Mouse (Mus musculus) urinary bladder, adult 18-20 months (tissue): ENCODE data around the gene Slc12a3.
"Not testable (repeated sequence)": the region's sequence is repeated elsewhere in the genome, so short reads cannot be mapped to it uniquely, and the experiment has no call there.

ENCODE experiments used
- DNase-seq, 2 experiments: peaks; one replicate each; pipeline ENCODE4 v3.0.0; 2022; ENCODE audit warnings: low spot score in 2 of 2, mixed read lengths in 2 of 2

The Slc12a3 gene

DNA sequence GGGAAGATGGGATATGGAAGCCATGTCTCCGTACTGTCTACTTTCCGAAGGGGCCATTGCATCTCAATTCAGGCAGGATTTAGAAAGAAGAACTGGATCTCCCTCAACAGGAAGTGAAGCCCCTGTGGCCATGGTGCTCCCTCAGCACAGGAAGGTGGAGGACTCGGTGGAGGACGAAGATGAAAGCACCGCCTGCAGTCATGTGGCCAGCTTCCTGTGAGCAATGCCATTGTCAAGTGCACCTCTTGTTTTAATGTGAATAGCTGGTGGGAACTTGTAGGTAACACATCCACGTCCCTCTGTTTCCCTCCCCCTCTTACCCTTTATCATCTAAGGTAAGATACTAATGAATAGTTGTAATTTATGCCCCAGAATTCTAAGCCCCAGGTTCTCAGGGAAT lies 69.6 kb downstream of the Slc12a3 start:
- DNase-seq, result no peak

DNA sequence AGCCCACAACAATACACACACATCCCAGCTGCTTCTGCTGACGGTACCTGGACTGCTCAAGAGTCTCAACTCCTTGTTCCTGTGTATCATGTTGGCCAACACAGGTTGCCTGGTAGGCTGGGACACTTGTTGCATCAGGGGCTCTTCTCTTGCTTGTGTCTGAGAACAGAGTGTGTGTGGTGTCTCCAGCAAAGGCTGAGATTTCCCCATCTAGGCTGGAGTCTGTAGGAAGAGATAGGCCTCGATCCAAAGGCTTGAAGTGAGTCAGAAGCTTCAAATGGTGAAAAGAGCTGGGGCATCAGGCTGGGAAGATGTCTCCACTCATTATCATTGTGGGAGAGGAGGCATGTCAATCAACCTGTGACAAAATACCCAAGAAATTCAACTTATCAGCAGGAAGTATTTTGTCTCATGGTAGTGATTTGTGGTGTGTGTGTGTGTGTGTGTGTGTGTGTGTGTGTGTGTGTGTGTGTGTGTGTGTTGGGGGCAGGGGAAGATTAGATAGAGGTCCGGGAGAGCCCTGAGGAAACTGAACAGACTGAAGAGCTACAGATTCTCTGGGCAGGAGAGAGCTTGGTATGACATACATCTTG lies 70.5 kb downstream of the Slc12a3 start:
- DNase-seq, result no peak

DNA sequence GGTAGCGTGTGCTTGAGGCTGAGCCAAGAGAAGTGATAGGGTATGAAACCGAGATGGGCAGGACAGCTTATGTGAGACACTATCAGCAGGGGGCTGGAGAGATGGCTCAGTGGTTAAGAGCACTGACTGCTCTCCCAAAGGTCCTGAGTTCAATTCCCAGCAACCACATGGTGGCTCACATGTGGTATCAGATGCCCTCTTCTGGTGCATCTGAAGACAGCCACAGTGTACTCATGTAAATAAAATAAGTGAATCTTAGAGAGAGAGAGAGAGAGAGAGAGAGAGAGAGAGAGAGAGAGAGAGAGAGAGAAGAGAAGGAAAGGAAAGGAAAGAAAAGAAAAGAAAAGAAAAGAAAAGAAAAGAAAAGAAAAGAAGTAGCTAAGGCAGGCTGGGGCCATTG lies 71.0 kb downstream of the Slc12a3 start:
- DNase-seq, result not testable (repeated sequence)

DNA sequence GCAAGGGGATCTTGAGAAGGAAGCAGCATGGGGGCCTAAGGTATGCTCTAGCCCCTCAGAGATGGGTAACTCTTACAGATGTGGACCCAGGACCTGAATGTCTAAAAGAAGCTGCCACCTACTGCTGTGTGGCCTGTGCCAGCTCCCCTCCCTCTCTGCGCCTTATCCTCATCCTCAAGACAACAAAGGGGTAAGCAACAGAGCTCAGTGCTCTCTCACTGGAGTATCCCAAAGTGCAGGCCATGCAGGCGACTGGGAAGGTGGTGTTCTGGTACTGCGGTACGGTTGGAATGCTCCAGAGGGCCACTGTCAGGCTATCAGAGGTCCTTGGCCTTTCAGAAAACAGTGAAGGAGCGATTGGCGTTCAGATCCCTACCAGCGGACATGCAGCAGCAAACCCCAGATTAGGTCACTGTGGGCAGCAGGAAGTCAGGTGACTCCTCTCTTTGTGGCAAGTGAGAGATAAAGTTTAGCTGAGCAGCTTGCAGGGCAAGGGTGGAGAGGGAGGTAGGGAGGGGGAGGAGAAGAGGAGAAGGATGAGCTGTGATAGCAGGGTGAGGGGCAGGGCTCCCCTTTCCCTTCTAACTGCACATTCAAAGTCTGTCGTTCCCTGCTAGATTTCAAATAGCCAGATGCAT lies 79.6 kb downstream of the Slc12a3 start:
- DNase-seq, result no peak

DNA sequence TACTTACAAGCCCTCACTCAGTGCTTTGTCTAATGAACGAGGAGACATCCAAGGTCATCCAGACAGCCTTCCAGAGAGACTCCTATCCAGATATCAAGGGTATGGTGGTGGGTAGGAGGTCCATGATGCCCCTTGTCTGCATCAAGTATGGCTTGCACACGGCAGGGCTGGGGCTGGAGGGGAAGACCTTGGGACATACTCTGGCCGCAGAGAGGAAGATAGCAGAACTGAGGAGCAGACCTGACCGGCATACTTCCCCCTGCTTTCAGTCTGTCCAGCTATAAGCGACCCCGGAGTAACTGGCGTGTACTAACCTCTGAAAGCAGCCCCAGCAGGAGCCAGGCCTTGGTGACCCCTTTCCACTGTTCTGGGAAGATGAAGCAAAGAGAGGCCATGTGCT lies 80.5 kb downstream of the Slc12a3 start:
- DNase-seq, result no peak

DNA sequence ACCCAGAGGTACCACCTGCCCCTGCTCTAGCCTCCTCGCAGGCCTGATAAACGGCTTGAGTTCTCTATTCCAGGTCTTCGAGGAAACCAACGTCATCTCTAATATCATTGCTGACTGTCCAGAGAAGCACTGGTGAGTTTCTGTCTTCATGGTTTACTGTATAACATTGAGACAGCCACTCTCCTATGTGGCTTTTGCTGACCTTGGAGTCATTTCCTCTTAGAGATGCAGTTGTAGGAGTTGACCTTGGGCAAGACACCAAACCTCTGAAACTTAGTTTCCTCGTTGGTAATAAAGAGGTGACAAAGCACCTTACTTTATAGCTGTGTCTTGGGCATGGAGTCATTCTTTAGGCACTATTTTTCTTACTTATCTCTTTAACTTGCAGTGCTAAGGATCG lies 83.5 kb downstream of the Slc12a3 start:
- DNase-seq, result no peak

DNA sequence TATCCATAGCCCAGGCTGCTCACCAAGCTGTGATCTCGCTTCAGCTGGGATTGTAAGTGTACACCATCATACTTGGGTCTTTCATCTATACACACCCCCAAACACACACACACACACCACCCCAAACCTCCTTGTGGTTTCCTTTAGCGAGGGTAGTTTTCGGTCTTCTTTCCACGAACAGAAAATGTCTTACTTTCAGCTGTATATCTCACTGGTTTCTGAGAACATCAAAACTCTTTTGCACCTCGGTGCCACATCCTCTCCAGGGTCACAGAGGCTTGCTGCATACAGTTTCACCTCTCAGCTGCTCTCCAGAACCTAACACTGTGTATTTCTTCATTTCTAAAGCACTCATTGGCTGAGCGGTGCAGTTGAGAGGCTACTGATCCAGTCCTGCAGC lies 84.5 kb downstream of the Slc12a3 start:
- no peak for DNase-seq

DNA sequence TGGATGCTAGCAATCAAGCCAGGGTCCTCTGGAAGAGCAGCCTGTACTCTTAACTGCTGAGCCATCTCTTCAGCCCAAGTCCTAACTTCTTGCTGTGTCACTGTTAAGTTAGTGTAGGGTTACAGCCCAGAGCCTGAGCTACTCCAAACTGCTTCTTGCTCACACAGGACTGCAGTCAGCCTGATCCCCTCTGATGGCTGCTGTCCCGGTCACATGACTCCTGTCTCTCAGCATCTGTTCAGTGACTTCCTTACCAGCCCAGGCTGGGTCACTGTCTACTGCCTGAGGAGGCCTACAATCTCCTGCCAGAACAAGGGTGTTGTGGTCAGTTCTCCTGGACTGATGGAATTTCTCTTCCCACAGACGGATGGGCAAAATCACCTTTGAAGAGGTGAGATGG lies 86.2 kb downstream of the Slc12a3 start:
- DNase-seq, result no peak
